Mouse (Mus musculus) NIH3T3 (cell line): ENCODE results near the gene Rabggta.

Experiments
- DNase-seq: peaks from one replicate; pipeline ENCODE4 v3.0.0-alpha.2; 2012; ENCODE audit warnings: low read depth

Gene Rabggta

GRCm38 (mm10) chr14:55730531-55731032 is 8.5 kb upstream of the Rabggta start:
- DNase-seq: no peak

- peak; percentile 74 for DNase-seq
Measured at GRCm38 (mm10) chr14:55730116-55730515, 8.1 kb upstream of the Rabggta start.

- DNase-seq: no peak
Measured at GRCm38 (mm10) chr14:55727889-55728685, 6.0 kb upstream of the Rabggta start.

GRCm38 (mm10) chr14:55726261-55726660 is 4.2 kb upstream of the Rabggta start:
- no peak for DNase-seq

GRCm38 (mm10) chr14:55724411-55724871 is 2.4 kb upstream of the Rabggta start:
- DNase-seq: peak; percentile 86

GRCm38 (mm10) chr14:55723433-55723832 is 1.4 kb upstream of the Rabggta start:
- DNase-seq: no peak

GRCm38 (mm10) chr14:55722438-55722945 is 429 bp upstream of the Rabggta start:
- no peak for DNase-seq

GRCm38 (mm10) chr14:55721076-55721475 is 987 bp downstream of the Rabggta start:
- DNase-seq: no peak

GRCm38 (mm10) chr14:55720666-55721065 is 1.4 kb downstream of the Rabggta start:
- DNase-seq: no peak

- no peak for DNase-seq
Measured at GRCm38 (mm10) chr14:55719737-55720136, 2.3 kb downstream of the Rabggta start.

GRCm38 (mm10) chr14:55716884-55717283 is 5.2 kb downstream of the Rabggta start:
- DNase-seq: no peak

GRCm38 (mm10) chr14:55716271-55716670 is 5.8 kb downstream of the Rabggta start:
- DNase-seq: no peak

GRCm38 (mm10) chr14:55714893-55715292 is 7.2 kb downstream of the Rabggta start:
- peak; percentile 37 for DNase-seq

- no peak for DNase-seq
Measured at GRCm38 (mm10) chr14:55713729-55714122, 8.3 kb downstream of the Rabggta start, which contains the start of gene Tgm1. Gene Tgm1, minus strand, starts transcription at chr14:55713926.

- no peak for DNase-seq
Measured at GRCm38 (mm10) chr14:55713007-55713728, 8.9 kb downstream of the Rabggta start.

- DNase-seq: no peak
Measured at GRCm38 (mm10) chr14:55711786-55712185, 10.3 kb downstream of the Rabggta start.

GRCm38 (mm10) chr14:55709509-55709908 is 12.6 kb downstream of the Rabggta start:
- DNase-seq: no peak

GRCm38 (mm10) chr14:55707397-55707796 is 14.7 kb downstream of the Rabggta start:
- DNase-seq: no peak

GRCm38 (mm10) chr14:55706051-55706600 is 15.9 kb downstream of the Rabggta start:
- no peak for DNase-seq

GRCm38 (mm10) chr14:55702761-55703160 is 19.3 kb downstream of the Rabggta start:
- DNase-seq: no peak

- DNase-seq: no peak
Measured at GRCm38 (mm10) chr14:55701131-55701530, 20.9 kb downstream of the Rabggta start.

GRCm38 (mm10) chr14:55697226-55697625 is 24.8 kb downstream of the Rabggta start:
- no peak for DNase-seq
